Mouse (Mus musculus): ENCODE data around the gene Zfp1. TPM values are rescaled to one million over a fixed set of nuclear protein-coding genes. Genes with fewer than 3 reads are reported as not detected.
A peak's percentile ranks its signal among the peaks of the same experiment; 100 is the strongest.

The Zfp1 gene
- polyA plus RNA-seq, 1 experiment from 2014 or later = 27.5 TPM

GRCm38 (mm10) chr8:111613181-111613580 is 30.0 kb upstream of the Zfp1 start:
- H3K36me3 ChIP-seq = peaks cover 34% of the 10 kb centered on the region
- no peak overlapping the region for H3K27ac ChIP-seq
- no peak overlapping the region for H3K9ac ChIP-seq
- no peak overlapping the region for H3K4me2 ChIP-seq (replicated peaks)
- 78% methylated on average over 5 of the region's 5 CpGs for WGBS
- H3K4me1 ChIP-seq = peaks cover 12% of the 10 kb centered on the region; the same call in 1 of the 2 replicates
- H3K9me3 ChIP-seq = no peaks in the 10 kb centered on the region
- ATAC-seq (ENCODE audit: low FRiP score, low read depth) = no peak
- H3K4me3 ChIP-seq = no peak overlapping the region
- no peaks in the 10 kb centered on the region for H3K27me3 ChIP-seq

- 92% methylated on average over 6 of the region's 6 CpGs for WGBS
- Histone ChIP-seq H3K4me3 (no peak overlapping the region), H3K4me2 (replicated peaks) (no peak overlapping the region), H3K9ac (no peak overlapping the region), H3K4me1 (peaks cover 14% of the 10 kb centered on the region; the same call in 1 of the 2 replicates), H3K27ac (no peak overlapping the region), H3K9me3 (no peaks in the 10 kb centered on the region), H3K36me3 (peaks cover 36% of the 10 kb centered on the region), H3K27me3 (no peaks in the 10 kb centered on the region)
- no peak for ATAC-seq (ENCODE audit: low FRiP score, low read depth)
Measured at GRCm38 (mm10) chr8:111614786-111615701, 28.2 kb upstream of the Zfp1 start.

GRCm38 (mm10) chr8:111617812-111618211 is 25.4 kb upstream of the Zfp1 start:
- no peak overlapping the region for H3K9ac ChIP-seq
- H3K27me3 ChIP-seq = no peaks in the 10 kb centered on the region
- H3K4me1 ChIP-seq = peaks cover 14% of the 10 kb centered on the region; the same call in 1 of the 2 replicates
- WGBS = 60% methylated on average over 6 of the region's 6 CpGs
- H3K4me2 ChIP-seq (replicated peaks) = no peak overlapping the region
- H3K27ac ChIP-seq = no peak overlapping the region
- peaks cover 44% of the 10 kb centered on the region for H3K36me3 ChIP-seq
- no peaks in the 10 kb centered on the region for H3K9me3 ChIP-seq
- no peak overlapping the region for H3K4me3 ChIP-seq
- ATAC-seq (ENCODE audit: low FRiP score, low read depth) = no peak

- no peak for ATAC-seq (ENCODE audit: low FRiP score, low read depth)
- H3K36me3 ChIP-seq = peaks cover 44% of the 10 kb centered on the region
Measured at GRCm38 (mm10) chr8:111618273-111618672, 24.9 kb upstream of the Zfp1 start.

GRCm38 (mm10) chr8:111619936-111620335 is 23.3 kb upstream of the Zfp1 start:
- H3K27ac ChIP-seq = no peak overlapping the region
- H3K36me3 ChIP-seq = peaks cover 55% of the 10 kb centered on the region
- no peak overlapping the region for H3K4me2 ChIP-seq (replicated peaks)
- H3K4me1 ChIP-seq = peaks cover 14% of the 10 kb centered on the region; the same call in 1 of the 2 replicates
- 69% methylated on average over 1 of the region's 1 CpGs for WGBS
- ATAC-seq (ENCODE audit: low FRiP score, low read depth) = no peak
- H3K9ac ChIP-seq = no peak overlapping the region
- H3K27me3 ChIP-seq = no peaks in the 10 kb centered on the region
- no peaks in the 10 kb centered on the region for H3K9me3 ChIP-seq
- H3K4me3 ChIP-seq = no peak overlapping the region

More at GRCm38 (mm10) chr8:111618273-111618672, 24.9 kb upstream of the Zfp1 start:
- H3K27me3 ChIP-seq = no peaks in the 10 kb centered on the region
- H3K9me3 ChIP-seq = no peaks in the 10 kb centered on the region
- no peak overlapping the region for H3K27ac ChIP-seq
- peaks cover 14% of the 10 kb centered on the region; the same call in 1 of the 2 replicates for H3K4me1 ChIP-seq
- no peak overlapping the region for H3K9ac ChIP-seq
- no peak overlapping the region for H3K4me3 ChIP-seq
- H3K4me2 ChIP-seq (replicated peaks) = no peak overlapping the region
- WGBS = 86% methylated on average over 4 of the region's 4 CpGs

- Histone ChIP-seq H3K4me1 (peaks cover 17% of the 10 kb centered on the region; the same call in 1 of the 2 replicates), H3K27me3 (no peaks in the 10 kb centered on the region), H3K27ac (no peak overlapping the region), H3K9ac (no peak overlapping the region), H3K4me3 (no peak overlapping the region), H3K36me3 (peaks cover 57% of the 10 kb centered on the region), H3K4me2 (replicated peaks) (no peak overlapping the region), H3K9me3 (no peaks in the 10 kb centered on the region)
- 83% methylated on average over 3 of the region's 3 CpGs for WGBS
- no peak for ATAC-seq (ENCODE audit: low FRiP score, low read depth)
Measured at GRCm38 (mm10) chr8:111622104-111622503, 21.1 kb upstream of the Zfp1 start.

GRCm38 (mm10) chr8:111622553-111622952 is 20.6 kb upstream of the Zfp1 start:
- H3K9me3 ChIP-seq = no peaks in the 10 kb centered on the region
- no peak overlapping the region for H3K4me3 ChIP-seq
- no peaks in the 10 kb centered on the region for H3K27me3 ChIP-seq
- H3K4me2 ChIP-seq (replicated peaks) = no peak overlapping the region
- WGBS = 87% methylated on average over 10 of the region's 10 CpGs
- no peak overlapping the region for H3K27ac ChIP-seq
- no peak for ATAC-seq (ENCODE audit: low FRiP score, low read depth)
- peaks cover 13% of the 10 kb centered on the region; the same call in 1 of the 2 replicates for H3K4me1 ChIP-seq
- H3K36me3 ChIP-seq = peaks cover 62% of the 10 kb centered on the region
- no peak overlapping the region for H3K9ac ChIP-seq

GRCm38 (mm10) chr8:111624081-111624852 is 18.9 kb upstream of the Zfp1 start:
- WGBS = 81% methylated on average over 12 of the region's 12 CpGs
- no peaks in the 10 kb centered on the region for H3K9me3 ChIP-seq
- no peak overlapping the region for H3K4me3 ChIP-seq

GRCm38 (mm10) chr8:111624853-111625221 is 18.4 kb upstream of the Zfp1 start:
- H3K9me3 ChIP-seq = no peaks in the 10 kb centered on the region
- 93% methylated on average over 10 of the region's 10 CpGs for WGBS
- no peak overlapping the region for H3K27ac ChIP-seq
- H3K27me3 ChIP-seq = no peaks in the 10 kb centered on the region
- peaks cover 7% of the 10 kb centered on the region; the same call in 1 of the 2 replicates for H3K4me1 ChIP-seq
- H3K4me2 ChIP-seq (replicated peaks) = no peak overlapping the region
- H3K36me3 ChIP-seq = peaks cover 65% of the 10 kb centered on the region
- H3K9ac ChIP-seq = no peak overlapping the region
- ATAC-seq (ENCODE audit: low FRiP score, low read depth) = no peak
- H3K4me3 ChIP-seq = no peak overlapping the region

More at GRCm38 (mm10) chr8:111624081-111624852, 18.9 kb upstream of the Zfp1 start:
- Histone ChIP-seq H3K27ac (no peak overlapping the region), H3K36me3 (peaks cover 71% of the 10 kb centered on the region), H3K9ac (peak overlapping the region; percentile 10; the same call in 1 of the 2 replicates), H3K4me2 (replicated peaks) (no peak overlapping the region), H3K27me3 (no peaks in the 10 kb centered on the region), H3K4me1 (0 out of 2 replicates have a peak, but pooled peaks cover 4% of the 10 kb centered on the region)
- no peak for ATAC-seq (ENCODE audit: low FRiP score, low read depth)

GRCm38 (mm10) chr8:111625694-111626527 is 17.3 kb upstream of the Zfp1 start:
- no peak for ATAC-seq (ENCODE audit: low FRiP score, low read depth)
- H3K27me3 ChIP-seq = no peaks in the 10 kb centered on the region
- H3K4me2 ChIP-seq (replicated peaks) = no peak overlapping the region
- no peak overlapping the region for H3K9ac ChIP-seq
- no peak overlapping the region for H3K4me3 ChIP-seq
- no peaks in the 10 kb centered on the region for H3K9me3 ChIP-seq
- 37% methylated on average over 6 of the region's 6 CpGs for WGBS
- no peak overlapping the region for H3K27ac ChIP-seq
- H3K36me3 ChIP-seq = peaks cover 54% of the 10 kb centered on the region
- H3K4me1 ChIP-seq = peaks cover 11% of the 10 kb centered on the region; the same call in 1 of the 2 replicates

- no peaks in the 10 kb centered on the region for H3K27me3 ChIP-seq
- no peak overlapping the region for H3K4me3 ChIP-seq
- H3K36me3 ChIP-seq = peaks cover 49% of the 10 kb centered on the region
- H3K4me2 ChIP-seq (replicated peaks) = no peak overlapping the region
- no peak overlapping the region for H3K9ac ChIP-seq
- peaks cover 11% of the 10 kb centered on the region; the same call in 1 of the 2 replicates for H3K4me1 ChIP-seq
- H3K9me3 ChIP-seq = no peaks in the 10 kb centered on the region
- ATAC-seq (ENCODE audit: low FRiP score, low read depth) = no peak
- WGBS = 79% methylated on average over 8 of the region's 8 CpGs
- no peak overlapping the region for H3K27ac ChIP-seq
Measured at GRCm38 (mm10) chr8:111626528-111626820, 16.7 kb upstream of the Zfp1 start.

All from limb, embryonic 13.5 days (tissue).